Mouse (Mus musculus): ENCODE results near the gene Ank. TPM values are rescaled to one million over a fixed set of nuclear protein-coding genes. Genes with fewer than 3 reads are reported as not detected.

The Ank gene
- polyA plus RNA-seq, 1 experiment from 2014 or later: 10.3 TPM

DNA sequence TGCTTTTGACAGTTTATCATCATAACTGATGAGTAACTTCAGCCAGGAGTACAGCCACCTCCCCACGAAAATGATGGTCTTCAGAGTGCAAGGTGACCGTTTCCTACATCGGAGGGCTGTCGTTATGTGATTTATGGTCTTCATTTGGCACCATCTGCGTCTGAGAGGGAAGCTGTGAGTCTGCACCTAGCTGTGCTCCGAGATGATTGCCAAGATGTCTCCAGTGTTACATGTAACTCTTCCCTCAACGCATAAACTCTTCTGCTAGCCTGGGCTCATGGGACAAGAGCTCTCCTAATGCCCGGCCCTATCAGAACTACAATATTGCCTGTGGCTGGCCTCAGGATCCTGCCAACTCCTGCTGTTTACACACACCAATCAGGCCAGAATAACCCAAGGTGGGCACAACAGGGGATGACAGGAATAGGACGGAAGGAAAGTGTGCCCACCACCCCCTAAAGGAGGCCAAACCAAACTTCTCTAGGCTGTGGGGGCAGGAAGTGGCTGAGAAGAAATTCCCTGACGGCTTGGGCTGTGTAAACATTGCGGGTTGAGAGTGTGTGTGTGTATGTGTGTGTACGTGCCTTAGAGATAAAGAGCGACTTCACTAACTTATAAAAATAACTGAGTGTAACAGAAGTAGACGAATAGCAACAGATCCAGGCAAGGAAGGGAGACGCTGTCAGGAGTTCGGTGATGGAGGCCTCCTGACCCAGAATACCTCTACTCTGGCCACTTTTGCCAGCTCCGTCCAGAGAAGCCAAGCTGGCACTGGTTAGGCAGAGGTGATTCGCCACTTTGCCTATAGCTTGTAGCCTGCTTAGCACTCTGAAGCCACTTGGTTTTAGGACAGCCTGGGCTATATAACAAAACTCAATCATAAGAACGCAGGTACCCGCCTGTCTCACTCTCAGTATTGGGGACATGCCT, 37.6 kb downstream of the Ank start:
- Histone ChIP-seq H3K9me3 (no peaks in the 10 kb centered on the region), H3K4me3 (replicated peaks) (no peak overlapping the region), H3K36me3 (replicated peaks) (no peaks in the 10 kb centered on the region), H3K9ac (no peak overlapping the region), H3K4me2 (no peak overlapping the region), H3K4me1 (peaks cover 11% of the 10 kb centered on the region), H3K27me3 (no peaks in the 10 kb centered on the region), H3K27ac (no peak overlapping the region)
- 89% methylated on average over 20 of the region's 20 CpGs for WGBS
- ATAC-seq (ENCODE audit: low FRiP score): no peak

DNA sequence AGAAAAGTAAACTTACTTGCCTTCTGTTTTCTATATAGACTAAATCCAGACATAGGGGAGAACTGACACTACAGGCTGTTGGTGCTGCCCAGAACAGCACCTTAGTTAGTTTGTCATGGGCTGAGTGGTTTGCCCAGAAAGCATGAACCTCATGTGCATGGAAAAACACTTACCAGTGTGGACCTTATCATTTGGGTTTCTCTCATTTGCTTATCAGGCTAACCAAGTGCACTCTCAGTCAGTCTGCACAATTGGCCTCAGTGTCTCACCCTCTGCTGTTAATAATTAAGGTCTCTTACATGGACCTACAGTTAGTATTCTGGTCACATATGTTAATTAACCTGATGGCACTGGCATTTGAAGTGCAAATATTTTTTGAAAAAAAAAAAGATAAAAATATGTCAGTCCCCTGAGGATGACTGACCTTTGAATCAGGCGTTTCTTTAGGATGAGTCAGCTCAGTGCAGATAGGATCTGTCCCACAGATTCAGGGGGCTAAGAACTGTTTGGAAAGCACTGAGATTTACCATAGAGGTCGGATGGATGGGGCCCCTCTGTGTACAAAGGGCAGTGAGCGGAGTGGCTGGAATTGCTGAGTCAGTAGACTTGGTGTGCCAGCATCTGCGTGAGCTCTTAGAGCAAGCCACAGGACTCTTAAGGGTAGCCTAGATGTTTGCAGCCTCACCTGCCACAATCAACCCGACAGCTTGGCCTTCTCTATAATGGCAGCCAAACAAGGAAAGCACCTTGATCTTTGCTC, 39.8 kb downstream of the Ank start:
- Histone ChIP-seq H3K4me2 (no peak overlapping the region), H3K9ac (no peak overlapping the region), H3K36me3 (replicated peaks) (no peaks in the 10 kb centered on the region), H3K4me3 (replicated peaks) (no peak overlapping the region), H3K9me3 (no peaks in the 10 kb centered on the region), H3K27me3 (no peaks in the 10 kb centered on the region), H3K4me1 (peaks cover 11% of the 10 kb centered on the region), H3K27ac (no peak overlapping the region)
- 71% methylated on average over 5 of the region's 5 CpGs for WGBS
- no peak for ATAC-seq (ENCODE audit: low FRiP score)

- Histone ChIP-seq H3K27ac (no peak overlapping the region), H3K36me3 (replicated peaks) (no peaks in the 10 kb centered on the region), H3K9me3 (no peaks in the 10 kb centered on the region), H3K4me2 (no peak overlapping the region), H3K4me3 (replicated peaks) (no peak overlapping the region), H3K4me1 (peaks cover 11% of the 10 kb centered on the region), H3K9ac (no peak overlapping the region), H3K27me3 (no peaks in the 10 kb centered on the region)
- ATAC-seq (ENCODE audit: low FRiP score): no peak
- 92% methylated on average over 15 of the region's 15 CpGs for WGBS
These were observed 40.6 kb downstream of the Ank start for GRCm38 (mm10) chr15:27506893-27507596.

DNA sequence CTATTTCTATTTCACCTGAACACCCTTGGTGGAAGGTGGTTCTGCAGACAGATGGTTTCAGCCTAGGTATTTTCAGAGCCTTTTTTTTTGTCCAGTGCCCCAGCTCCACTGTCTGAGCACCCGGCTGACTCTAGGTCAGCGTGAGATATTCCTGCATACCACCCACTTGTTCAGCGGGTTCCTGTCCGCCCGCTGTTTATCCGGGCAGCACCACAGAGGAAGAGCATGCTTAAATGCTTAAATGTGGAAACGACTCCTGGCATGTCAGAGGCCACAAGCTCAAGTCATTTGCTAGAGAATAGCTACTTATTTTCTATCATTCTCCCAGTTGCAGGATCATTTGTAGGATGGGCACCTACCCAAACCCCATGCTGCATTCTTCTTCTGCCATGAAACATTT, 41.7 kb downstream of the Ank start:
- H3K27ac ChIP-seq: no peak overlapping the region
- no peaks in the 10 kb centered on the region for H3K36me3 ChIP-seq (replicated peaks)
- ATAC-seq (ENCODE audit: low FRiP score): no peak
- no peak overlapping the region for H3K4me2 ChIP-seq
- 93% methylated on average over 7 of the region's 7 CpGs for WGBS
- peaks cover 12% of the 10 kb centered on the region for H3K4me1 ChIP-seq
- no peaks in the 10 kb centered on the region for H3K9me3 ChIP-seq
- H3K4me3 ChIP-seq (replicated peaks): no peak overlapping the region
- no peaks in the 10 kb centered on the region for H3K27me3 ChIP-seq
- no peak overlapping the region for H3K9ac ChIP-seq

DNA sequence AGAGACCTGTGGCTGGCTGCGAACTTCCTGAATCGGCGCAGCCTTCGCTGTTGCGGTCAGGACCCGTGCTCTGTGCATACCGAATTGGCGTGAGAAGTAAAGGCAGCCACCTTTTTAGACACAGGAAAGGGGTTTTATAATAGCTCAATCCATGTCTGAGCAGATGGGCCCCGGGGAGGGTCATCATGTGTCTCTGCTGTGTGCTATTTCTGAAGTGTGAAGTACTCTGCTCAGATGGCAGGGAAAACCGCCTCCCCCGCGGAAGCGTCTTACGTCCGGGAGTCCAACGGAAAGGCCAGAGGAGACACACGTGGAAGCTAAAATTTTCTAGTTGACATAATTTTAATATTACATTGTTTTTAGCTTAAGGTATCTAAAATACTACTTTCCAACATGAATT, 42.5 kb downstream of the Ank start:
- peaks cover 18% of the 10 kb centered on the region for H3K4me1 ChIP-seq
- WGBS: 94% methylated on average over 17 of the region's 17 CpGs
- no peaks in the 10 kb centered on the region for H3K36me3 ChIP-seq (replicated peaks)

GRCm38 (mm10) chr15:27516927-27517326, 50.5 kb downstream of the Ank start:
- Histone ChIP-seq H3K27ac (no peak overlapping the region), H3K9me3 (no peaks in the 10 kb centered on the region), H3K9ac (no peak overlapping the region), H3K4me2 (no peak overlapping the region), H3K4me1 (peaks cover 11% of the 10 kb centered on the region), H3K36me3 (replicated peaks) (no peaks in the 10 kb centered on the region), H3K27me3 (no peaks in the 10 kb centered on the region), H3K4me3 (replicated peaks) (no peak overlapping the region)
- no peak for ATAC-seq (ENCODE audit: low FRiP score)
- 16% methylated on average over 1 of the region's 1 CpGs for WGBS

More for the DNA sequence above, 42.5 kb downstream of the Ank start:
- no peak overlapping the region for H3K4me2 ChIP-seq
- H3K27ac ChIP-seq: no peak overlapping the region
- no peak for ATAC-seq (ENCODE audit: low FRiP score)
- H3K9ac ChIP-seq: no peak overlapping the region
- no peaks in the 10 kb centered on the region for H3K9me3 ChIP-seq
- no peaks in the 10 kb centered on the region for H3K27me3 ChIP-seq
- no peak overlapping the region for H3K4me3 ChIP-seq (replicated peaks)

DNA sequence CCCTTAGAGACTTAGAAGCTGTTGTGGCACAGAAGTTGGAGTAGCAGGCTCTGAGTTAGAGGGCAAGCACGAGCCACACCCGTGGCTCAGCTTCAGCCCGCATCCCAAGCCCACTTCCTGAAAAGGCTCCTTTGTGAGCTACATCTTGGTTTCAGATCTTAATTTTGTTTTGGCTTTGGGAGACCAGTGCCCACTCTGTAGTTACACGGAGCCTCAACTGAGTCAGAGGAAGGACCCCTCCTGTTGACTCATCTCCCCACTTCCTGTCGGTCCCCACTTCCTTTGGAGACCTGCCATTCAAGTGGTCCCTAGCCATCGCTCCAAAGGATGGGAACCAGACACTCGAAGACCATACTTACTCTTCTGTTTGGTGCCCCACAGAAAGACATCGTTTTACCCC, 51.5 kb downstream of the Ank start:
- H3K9ac ChIP-seq: no peak overlapping the region
- H3K4me3 ChIP-seq (replicated peaks): no peak overlapping the region
- no peak for ATAC-seq (ENCODE audit: low FRiP score)
- WGBS: 83% methylated on average over 8 of the region's 8 CpGs
- H3K27ac ChIP-seq: no peak overlapping the region
- no peak overlapping the region for H3K4me2 ChIP-seq
- no peaks in the 10 kb centered on the region for H3K36me3 ChIP-seq (replicated peaks)
- no peaks in the 10 kb centered on the region for H3K27me3 ChIP-seq
- H3K4me1 ChIP-seq: peaks cover 11% of the 10 kb centered on the region
- H3K9me3 ChIP-seq: no peaks in the 10 kb centered on the region

- peaks cover 5% of the 10 kb centered on the region for H3K4me1 ChIP-seq
- no peaks in the 10 kb centered on the region for H3K9me3 ChIP-seq
- H3K36me3 ChIP-seq (replicated peaks): no peaks in the 10 kb centered on the region
- WGBS: 95% methylated on average over 7 of the region's 7 CpGs
- no peak overlapping the region for H3K4me2 ChIP-seq
- no peak overlapping the region for H3K4me3 ChIP-seq (replicated peaks)
- no peak for ATAC-seq (ENCODE audit: low FRiP score)
- H3K27ac ChIP-seq: no peak overlapping the region
- no peaks in the 10 kb centered on the region for H3K27me3 ChIP-seq
- H3K9ac ChIP-seq: no peak overlapping the region
These were observed 53.4 kb downstream of the Ank start for GRCm38 (mm10) chr15:27519857-27520256.

DNA sequence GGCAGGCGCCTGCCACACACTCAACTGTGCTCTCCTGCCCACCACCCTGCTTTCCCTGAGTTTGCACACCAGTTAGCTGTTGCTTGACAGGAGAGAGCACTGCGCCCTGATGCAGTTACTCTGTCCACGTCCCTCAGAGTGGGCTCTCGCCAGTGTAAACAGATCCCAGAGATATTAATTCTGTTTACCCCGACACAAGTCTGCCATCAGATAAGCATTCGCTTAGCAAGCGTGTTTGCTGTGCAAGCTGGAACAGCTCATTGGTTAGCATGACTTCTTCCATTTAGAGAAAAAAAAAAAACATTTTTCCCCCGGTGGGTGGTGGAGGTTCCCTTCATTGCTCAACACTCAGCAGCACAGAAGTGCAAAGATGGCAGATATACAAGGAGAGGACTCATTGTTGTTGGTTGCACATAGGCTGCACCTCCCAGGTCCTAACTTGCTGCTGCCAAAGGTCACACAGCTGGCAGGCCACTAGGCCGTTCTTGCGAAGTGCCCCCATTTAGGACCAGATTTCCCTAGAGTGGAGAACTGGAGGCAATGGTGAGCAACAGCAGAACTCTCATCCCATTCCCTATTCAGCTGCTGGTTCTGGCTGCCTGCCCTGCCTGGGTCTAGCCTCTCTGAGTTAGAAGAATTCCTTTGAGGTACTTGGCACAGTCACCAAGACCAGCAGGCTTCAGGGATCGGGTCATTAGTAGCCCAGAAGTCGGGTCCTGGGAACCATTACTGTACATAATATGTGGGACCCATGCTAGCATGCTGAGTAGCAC, 58.9 kb downstream of the Ank start:
- Histone ChIP-seq H3K27me3 (no peaks in the 10 kb centered on the region), H3K9me3 (no peaks in the 10 kb centered on the region), H3K36me3 (replicated peaks) (no peaks in the 10 kb centered on the region), H3K9ac (no peak overlapping the region), H3K4me2 (no peak overlapping the region), H3K27ac (no peak overlapping the region), H3K4me1 (no peaks in the 10 kb centered on the region), H3K4me3 (replicated peaks) (no peak overlapping the region)
- no peak for ATAC-seq (ENCODE audit: low FRiP score)
- WGBS: 89% methylated on average over 12 of the region's 12 CpGs

GRCm38 (mm10) chr15:27528896-27529295, 62.4 kb downstream of the Ank start:
- 92% methylated on average over 4 of the region's 4 CpGs for WGBS

GRCm38 (mm10) chr15:27530023-27530422, 63.5 kb downstream of the Ank start:
- Histone ChIP-seq H3K4me3 (replicated peaks) (no peak overlapping the region), H3K36me3 (replicated peaks) (no peaks in the 10 kb centered on the region), H3K9ac (no peak overlapping the region), H3K4me2 (no peak overlapping the region), H3K27me3 (no peaks in the 10 kb centered on the region), H3K4me1 (no peaks in the 10 kb centered on the region), H3K27ac (no peak overlapping the region), H3K9me3 (no peaks in the 10 kb centered on the region)
- WGBS: 52% methylated on average over 4 of the region's 4 CpGs
- no peak for ATAC-seq (ENCODE audit: low FRiP score)

More at GRCm38 (mm10) chr15:27528896-27529295, 62.4 kb downstream of the Ank start:
- no peak overlapping the region for H3K4me2 ChIP-seq
- no peaks in the 10 kb centered on the region for H3K4me1 ChIP-seq
- H3K9ac ChIP-seq: no peak overlapping the region
- H3K27me3 ChIP-seq: no peaks in the 10 kb centered on the region
- H3K4me3 ChIP-seq (replicated peaks): no peak overlapping the region
- ATAC-seq (ENCODE audit: low FRiP score): no peak
- H3K9me3 ChIP-seq: no peaks in the 10 kb centered on the region
- no peak overlapping the region for H3K27ac ChIP-seq
- H3K36me3 ChIP-seq (replicated peaks): no peaks in the 10 kb centered on the region

GRCm38 (mm10) chr15:27533036-27533435, 66.6 kb downstream of the Ank start:
- 83% methylated on average over 3 of the region's 3 CpGs for WGBS
- Histone ChIP-seq H3K4me3 (replicated peaks) (no peak overlapping the region), H3K9ac (no peak overlapping the region), H3K36me3 (replicated peaks) (no peaks in the 10 kb centered on the region), H3K4me1 (no peaks in the 10 kb centered on the region), H3K27ac (no peak overlapping the region), H3K27me3 (no peaks in the 10 kb centered on the region), H3K4me2 (no peak overlapping the region), H3K9me3 (no peaks in the 10 kb centered on the region)
- ATAC-seq (ENCODE audit: low FRiP score): no peak
